Mouse (Mus musculus) midbrain, postnatal 0 days (tissue): ENCODE measurements around the gene Ssh3. TPM values are rescaled to one million over a fixed set of nuclear protein-coding genes. Genes with fewer than 3 reads are reported as not detected.

Source experiments
- ATAC-seq: fragments of 200-750 bp; cut with Nextera tagmentation; 2 replicates; pipeline ENCODE4 v1.8.0; 2017; ENCODE audit warnings: moderate number of reproducible peaks, mild to moderate bottlenecking, moderate TSS enrichment, moderate library complexity; ENCODE audit not compliant: low FRiP score
- DNase-seq: peaks from one replicate; pipeline ENCODE4 v3.0.0-alpha.2; 2015; ENCODE audit warnings: low spot score
- H3K27ac ChIP-seq: fragments of 300-500 bp; sonication (generic); 2 replicates; pipeline ENCODE4 v1.5.1; 2014; ENCODE audit warnings: low read depth, mild to moderate bottlenecking, low read length, mixed read lengths
- H3K27me3 ChIP-seq: fragments of 300-500 bp; sonication (generic); 2 replicates; pipeline ENCODE4 v1.6.1; 2014; ENCODE audit warnings: low read length, control low read depth, mixed read lengths; ENCODE audit not compliant: insufficient read depth
- H3K36me3 ChIP-seq: fragments of 300-500 bp; sonication (generic); 2 replicates; pipeline ENCODE4 v1.6.1; 2014; ENCODE audit warnings: low read length, control low read depth, mixed read lengths; ENCODE audit not compliant: insufficient read depth
- H3K4me1 ChIP-seq: fragments of 300-500 bp; sonication (generic); 2 replicates; pipeline ENCODE4 v1.6.1; 2014; ENCODE audit warnings: mild to moderate bottlenecking, control low read depth, antibody characterized with exemption, low read length, mixed read lengths; ENCODE audit not compliant: insufficient read depth
- H3K4me2 ChIP-seq: fragments of 300-500 bp; sonication (generic); 2 replicates; pipeline ENCODE4 v1.6.1; 2014; ENCODE audit warnings: low read depth, mild to moderate bottlenecking, low read length, mixed read lengths; ENCODE audit not compliant: poor library complexity, severe bottlenecking
- H3K4me3 ChIP-seq: fragments of 300-500 bp; sonication (generic); 2 replicates; pipeline ENCODE4 v1.5.1; 2014; ENCODE audit warnings: low read depth, mild to moderate bottlenecking, low read length, moderate library complexity
- H3K9ac ChIP-seq: fragments of 300-500 bp; sonication (generic); replicated peaks from 2 replicates; pipeline ENCODE4 v1.6.1; 2014; ENCODE audit warnings: mild to moderate bottlenecking, low read length, moderate library complexity, mixed read lengths; ENCODE audit not compliant: poor library complexity, severe bottlenecking
- H3K9me3 ChIP-seq: fragments of 300-500 bp; sonication (generic); 2 replicates; pipeline ENCODE4 v1.6.1; 2016; ENCODE audit warnings: low read length, control low read depth
- CTCF ChIP-seq: IDR thresholded peaks from 2 replicates; pipeline ENCODE4 v1.5.1; 2016; ENCODE audit warnings: antibody characterized with exemption, mild to moderate bottlenecking
- WGBS: fragments of 180-500 bp; shearing (Covaris S2); extraction: QIAGEN DNeasy Blood & Tissue Kit; methylation state at CpG from one replicate; pipeline ENCODE4 v1.1.7; 2014; 5-methylcytosine and 5-hydroxymethylcytosine counted together
- polyA plus RNA-seq: library from polyadenylated mRNA; unstranded; fragments of >200 nt; fragmentation: Nextera tagmentation; extraction: Ambion mirVana; gene quantifications from 2 replicates; pipeline ENCODE4 v1.2.1, GENCODE M21; 2015
- total RNA-seq: library from RNA; depleted of rRNA; stranded (reverse); fragments of >200 nt; gene quantifications from 2 replicates; pipeline ENCODE4 v1.2.3, GENCODE M21; 2014

Gene Ssh3
- total and polyA plus RNA-seq, 2 experiments from 2014 or later: 20.7 to 40.6 TPM

GRCm38 (mm10) chr19:4301735-4302651, 33.0 kb upstream of the Ssh3 start:
- 19% methylated on average over 21 of the region's 21 CpGs for WGBS
- no peak for TF ChIP-seq CTCF
- Histone ChIP-seq H3K27me3 (no peaks in the 10 kb centered on the region), H3K27ac (peak overlapping the region; percentile 57), H3K4me1 (peaks cover 45% of the 10 kb centered on the region), H3K4me2 (peak overlapping the region; percentile 39), H3K36me3 (0 out of 2 replicates have a peak, but pooled peaks cover 3% of the 10 kb centered on the region), H3K9ac (peak overlapping the region; percentile 48), H3K4me3 (peak overlapping the region; percentile 8; the same call in 1 of the 2 replicates), H3K9me3 (no peaks in the 10 kb centered on the region)
- DNase-seq (peak; percentile 48), ATAC-seq (no peak)

- peaks cover 41% of the 10 kb centered on the region for H3K4me1 ChIP-seq
- no peaks in the 10 kb centered on the region for H3K27me3 ChIP-seq
- TF ChIP-seq CTCF: no peak
- H3K9me3 ChIP-seq: no peaks in the 10 kb centered on the region
- peak overlapping the region; percentile 57 for H3K27ac ChIP-seq
- H3K9ac ChIP-seq: 0 out of 2 replicates have a peak overlapping the region, but pooled peaks have one; percentile 48
- 0 out of 2 replicates have a peak, but pooled peaks cover 3% of the 10 kb centered on the region for H3K36me3 ChIP-seq
- ATAC-seq (no peak), DNase-seq (no peak)
- 64% methylated on average over 11 of the region's 11 CpGs for WGBS
- H3K4me2 ChIP-seq: peak overlapping the region; percentile 39
- 0 out of 2 replicates have a peak overlapping the region, but pooled peaks have one; percentile 4 for H3K4me3 ChIP-seq
Measured at GRCm38 (mm10) chr19:4300852-4301734, 32.1 kb upstream of the Ssh3 start.

- no peak overlapping the region for H3K4me3 ChIP-seq
- no peak for TF ChIP-seq CTCF
- no peak overlapping the region for H3K27ac ChIP-seq
- H3K9me3 ChIP-seq: no peaks in the 10 kb centered on the region
- 0 out of 2 replicates have a peak, but pooled peaks cover 7% of the 10 kb centered on the region for H3K36me3 ChIP-seq
- no peak overlapping the region for H3K4me2 ChIP-seq
- WGBS: 51% methylated on average over 7 of the region's 7 CpGs
- no peak for ATAC-seq
- no peak for DNase-seq
- 0 out of 2 replicates have a peak overlapping the region, but pooled peaks have one; percentile 19 for H3K9ac ChIP-seq
- H3K27me3 ChIP-seq: no peaks in the 10 kb centered on the region
- peaks cover 41% of the 10 kb centered on the region for H3K4me1 ChIP-seq
Measured at GRCm38 (mm10) chr19:4300271-4300704, 31.3 kb upstream of the Ssh3 start.

- H3K4me1 ChIP-seq: peaks cover 37% of the 10 kb centered on the region
- 0 out of 2 replicates have a peak overlapping the region, but pooled peaks have one; percentile 19 for H3K9ac ChIP-seq
- DNase-seq (no peak), ATAC-seq (no peak)
- no peak for TF ChIP-seq CTCF
- H3K9me3 ChIP-seq: no peaks in the 10 kb centered on the region
- 0 out of 2 replicates have a peak, but pooled peaks cover 7% of the 10 kb centered on the region for H3K36me3 ChIP-seq
- H3K27me3 ChIP-seq: no peaks in the 10 kb centered on the region
- no peak overlapping the region for H3K27ac ChIP-seq
- 82% methylated on average over 6 of the region's 6 CpGs for WGBS
- no peak overlapping the region for H3K4me2 ChIP-seq
- H3K4me3 ChIP-seq: no peak overlapping the region
Measured at GRCm38 (mm10) chr19:4299574-4300270, 30.7 kb upstream of the Ssh3 start.

GRCm38 (mm10) chr19:4299126-4299525, 30.1 kb upstream of the Ssh3 start:
- no peak overlapping the region for H3K27ac ChIP-seq
- no peaks in the 10 kb centered on the region for H3K9me3 ChIP-seq
- no peak overlapping the region for H3K4me2 ChIP-seq
- H3K36me3 ChIP-seq: 0 out of 2 replicates have a peak, but pooled peaks cover 7% of the 10 kb centered on the region
- TF ChIP-seq CTCF: no peak
- H3K4me1 ChIP-seq: peaks cover 31% of the 10 kb centered on the region
- H3K9ac ChIP-seq: no peak overlapping the region
- no peak overlapping the region for H3K4me3 ChIP-seq
- DNase-seq (no peak), ATAC-seq (no peak)
- WGBS: 92% methylated on average over 7 of the region's 7 CpGs
- no peaks in the 10 kb centered on the region for H3K27me3 ChIP-seq
